Mouse (Mus musculus) heart, adult 2 months (tissue): ENCODE measurements at regions not wholly inside any gene's neighbourhood (a gene's known extent, or its start where the extent isn't known, plus 50 kb on each side); places are given as distances from the start of the nearest gene placed in this dataset.

Source experiments
- DNase-seq, 2 experiments: peaks; one replicate each; pipeline ENCODE4 v3.0.0; 2021
- H3K27ac ChIP-seq: fragments of 200-600 bp; 2 replicates; pipeline ENCODE4 v1.8.1; 2022
- H3K27me3 ChIP-seq: fragments of 200-500 bp; 2 replicates; pipeline ENCODE4 v1.6.1; 2012; ENCODE audit warnings: mild to moderate bottlenecking, low read length, inconsistent platforms, mixed read lengths; ENCODE audit not compliant: control insufficient read depth, insufficient read depth
- H3K36me3 ChIP-seq: fragments of 200-500 bp; 2 replicates; pipeline ENCODE4 v1.6.1; 2012; ENCODE audit warnings: low read length, inconsistent platforms; ENCODE audit not compliant: control insufficient read depth, insufficient read depth
- H3K4me1 ChIP-seq: fragments of 200-500 bp; 2 replicates; pipeline ENCODE4 v1.6.1; 2011; ENCODE audit warnings: low read length; ENCODE audit not compliant: control insufficient read depth, insufficient read depth
- H3K4me3 ChIP-seq: fragments of 200-600 bp; 2 replicates; pipeline ENCODE4 v1.8.1; 2022
- H3K79me2 ChIP-seq: fragments of 200-500 bp; replicated peaks from 2 replicates; pipeline ENCODE4 v1.6.1; 2012; ENCODE audit warnings: mild to moderate bottlenecking, inconsistent platforms, low read length, moderate library complexity, mixed read lengths; ENCODE audit not compliant: control insufficient read depth, insufficient read depth
- H3K9ac ChIP-seq: fragments of 200-500 bp; 2 replicates; pipeline ENCODE4 v1.6.1; 2012; ENCODE audit warnings: low read depth, mild to moderate bottlenecking, control low read depth, inconsistent platforms, low read length, mixed read lengths
- CTCF ChIP-seq: fragments of 200-600 bp; IDR thresholded peaks from 2 replicates; pipeline ENCODE4 v1.8.1; 2022; ENCODE audit warnings: antibody characterized with exemption, mild to moderate bottlenecking, moderate library complexity
- EP300 ChIP-seq: fragments of 200-500 bp; IDR thresholded peaks from 2 replicates; pipeline ENCODE4 v1.6.1; 2011; ENCODE audit warnings: low read depth, low read length, control low read depth; ENCODE audit not compliant: insufficient read depth
- POLR2A ChIP-seq: fragments of 200-500 bp; IDR thresholded peaks from 2 replicates; pipeline ENCODE4 v1.6.1; 2011; ENCODE audit warnings: mild to moderate bottlenecking, low read depth, low read length, control low read depth; ENCODE audit not compliant: insufficient read depth
- WGBS: fragments of 180-500 bp; shearing (Covaris S2); methylation state at CpG from one replicate; pipeline ENCODE4 v1.1.7; 2018; 5-methylcytosine and 5-hydroxymethylcytosine counted together
- intact Hi-C: fragments of 180-260 bp; cut with DNase I; formaldehyde crosslinking; loops from one replicate; pipeline ENCODE4 v1.15.1; 2025

GRCm38 (mm10) chr5:64401737-64402136, 245.6 kb downstream of the Tbc1d1 start:
- Histone ChIP-seq H3K27ac (no peak overlapping the region), H3K27me3 (no peaks in the 10 kb centered on the region), H3K4me1 (no peaks in the 10 kb centered on the region), H3K9ac (no peak overlapping the region), H3K79me2 (no peaks in the 10 kb centered on the region), H3K36me3 (no peaks in the 10 kb centered on the region), H3K4me3 (no peak overlapping the region)
- WGBS = 79% methylated on average over 9 of the region's 9 CpGs
- TF ChIP-seq POLR2A (no peak), CTCF (no peak), EP300 (no peak)
- intact Hi-C loops = no loop called here
- DNase-seq = no peak

- H3K79me2 ChIP-seq = no peaks in the 10 kb centered on the region
- no peaks in the 10 kb centered on the region for H3K4me1 ChIP-seq
- no peaks in the 10 kb centered on the region for H3K36me3 ChIP-seq
- intact Hi-C loops = no loop called here
- H3K9ac ChIP-seq = no peak overlapping the region
- H3K27ac ChIP-seq = no peak overlapping the region
- 89% methylated on average over 11 of the region's 11 CpGs for WGBS
- DNase-seq = no peak
- TF ChIP-seq CTCF (no peak), POLR2A (no peak), EP300 (no peak)
- no peaks in the 10 kb centered on the region for H3K27me3 ChIP-seq
- no peak overlapping the region for H3K4me3 ChIP-seq
Observed at GRCm38 (mm10) chr5:64403077-64403981, 247.2 kb downstream of the Tbc1d1 start.

GRCm38 (mm10) chr5:64403982-64404345, 247.9 kb downstream of the Tbc1d1 start:
- intact Hi-C loops = no loop called here
- Histone ChIP-seq H3K9ac (no peak overlapping the region), H3K4me1 (no peaks in the 10 kb centered on the region), H3K27ac (no peak overlapping the region), H3K4me3 (no peak overlapping the region), H3K36me3 (no peaks in the 10 kb centered on the region), H3K79me2 (no peaks in the 10 kb centered on the region), H3K27me3 (no peaks in the 10 kb centered on the region)
- no peak for TF ChIP-seq CTCF
- no peak for TF ChIP-seq EP300
- no peak for TF ChIP-seq POLR2A
- 91% methylated on average over 7 of the region's 7 CpGs for WGBS
- DNase-seq = no peak

- 91% methylated on average over 5 of the region's 5 CpGs for WGBS
- intact Hi-C loops = no loop called here
Observed at GRCm38 (mm10) chr5:64404512-64404911, 248.4 kb downstream of the Tbc1d1 start.

GRCm38 (mm10) chr5:64408938-64409337, 252.8 kb downstream of the Tbc1d1 start:
- H3K27ac ChIP-seq = no peak overlapping the region

More at GRCm38 (mm10) chr5:64404512-64404911, 248.4 kb downstream of the Tbc1d1 start:
- TF ChIP-seq EP300 = no peak
- Histone ChIP-seq H3K27ac (no peak overlapping the region), H3K27me3 (no peaks in the 10 kb centered on the region), H3K79me2 (no peaks in the 10 kb centered on the region), H3K36me3 (no peaks in the 10 kb centered on the region), H3K4me3 (no peak overlapping the region), H3K4me1 (no peaks in the 10 kb centered on the region), H3K9ac (no peak overlapping the region)
- no peak for DNase-seq

GRCm38 (mm10) chr5:64410621-64411020, 254.5 kb downstream of the Tbc1d1 start:
- Histone ChIP-seq H3K9ac (no peak overlapping the region), H3K79me2 (no peaks in the 10 kb centered on the region), H3K27me3 (no peaks in the 10 kb centered on the region), H3K27ac (peak overlapping the region; percentile 27), H3K36me3 (no peaks in the 10 kb centered on the region), H3K4me3 (no peak overlapping the region), H3K4me1 (peaks cover 2% of the 10 kb centered on the region; the same call in 1 of the 2 replicates)
- peak; percentile 49 to 68 for DNase-seq
- no peak for TF ChIP-seq CTCF
- TF ChIP-seq EP300 = 0 out of 2 replicates have a peak, but pooled peaks have one; percentile 35
- TF ChIP-seq POLR2A = no peak
- WGBS = 35% methylated on average over 7 of the region's 7 CpGs
- intact Hi-C loops = no loop called here

More at GRCm38 (mm10) chr5:64408938-64409337, 252.8 kb downstream of the Tbc1d1 start:
- no peaks in the 10 kb centered on the region for H3K79me2 ChIP-seq
- H3K9ac ChIP-seq = no peak overlapping the region
- no peak overlapping the region for H3K4me3 ChIP-seq
- TF ChIP-seq EP300 = no peak
- TF ChIP-seq CTCF = peak; percentile 16
- no peak for TF ChIP-seq POLR2A
- DNase-seq = no peak
- no peaks in the 10 kb centered on the region for H3K36me3 ChIP-seq
- H3K27me3 ChIP-seq = no peaks in the 10 kb centered on the region
- 86% methylated on average over 3 of the region's 3 CpGs for WGBS
- intact Hi-C loops = no loop called here
- peaks cover 2% of the 10 kb centered on the region; the same call in 1 of the 2 replicates for H3K4me1 ChIP-seq
